Mouse (Mus musculus): ENCODE data around the gene Cdc6.

- no peak for TF ChIP-seq CTCF (IDR thresholded peaks at IDR 0.05; ENCODE audit: borderline replicate concordance, control insufficient read depth, extremely low read depth, insufficient read depth, low read length, poor library complexity)
- TF ChIP-seq POLR2A (IDR thresholded peaks at IDR 0.05; ENCODE audit: control insufficient read depth, extremely low read depth, insufficient read depth, low read length, poor library complexity), result no peak
These were observed 3.9 kb downstream of the Cdc6 start for GRCm38 (mm10) chr11:98911498-98911897.
